Mouse (Mus musculus): ENCODE results near the gene Impdh2. TPM values are rescaled to one million over a fixed set of nuclear protein-coding genes. Genes with fewer than 3 reads are reported as not detected.
"Not testable (repeated sequence)": the region's sequence is repeated elsewhere in the genome, so short reads cannot be mapped to it uniquely, and the experiment has no call there.

Impdh2 gene
- polyA plus RNA-seq, 1 experiment from 2014 or later: 153 TPM

- H3K9me3 ChIP-seq (replicated peaks): no peaks in the 10 kb centered on the region
- H3K4me3 ChIP-seq (replicated peaks): no peak overlapping the region
- peak overlapping the region; percentile 13; the same call in 1 of the 2 replicates for H3K4me2 ChIP-seq
- ATAC-seq (ENCODE audit: low read depth) (0 out of 2 replicates have a peak, but pooled peaks have one; percentile 37), DNase-seq (no peak)
- no peak overlapping the region for H3K27ac ChIP-seq
- H3K4me1 ChIP-seq (replicated peaks): peaks cover 14% of the 10 kb centered on the region
- no peak overlapping the region for H3K9ac ChIP-seq
- 32% methylated on average over 14 of the region's 14 CpGs for WGBS (ENCODE audit: insufficient replicate concordance)
- no peaks in the 10 kb centered on the region for H3K27me3 ChIP-seq
- no peaks in the 10 kb centered on the region for H3K36me3 ChIP-seq
Measured at GRCm38 (mm10) chr9:108587571-108588180, 27.6 kb downstream of the Impdh2 start.

- Histone ChIP-seq H3K27ac (no peak overlapping the region), H3K36me3 (no peaks in the 10 kb centered on the region), H3K4me1 (replicated peaks) (peaks cover 14% of the 10 kb centered on the region), H3K9ac (no peak overlapping the region), H3K4me3 (replicated peaks) (no peak overlapping the region), H3K4me2 (no peak overlapping the region), H3K27me3 (no peaks in the 10 kb centered on the region), H3K9me3 (replicated peaks) (no peaks in the 10 kb centered on the region)
- DNase-seq: no peak
- ATAC-seq (ENCODE audit: low read depth): no peak
- 62% methylated on average over 5 of the region's 5 CpGs for WGBS (ENCODE audit: insufficient replicate concordance)
Measured at GRCm38 (mm10) chr9:108589229-108589628, 29.1 kb downstream of the Impdh2 start.

DNA sequence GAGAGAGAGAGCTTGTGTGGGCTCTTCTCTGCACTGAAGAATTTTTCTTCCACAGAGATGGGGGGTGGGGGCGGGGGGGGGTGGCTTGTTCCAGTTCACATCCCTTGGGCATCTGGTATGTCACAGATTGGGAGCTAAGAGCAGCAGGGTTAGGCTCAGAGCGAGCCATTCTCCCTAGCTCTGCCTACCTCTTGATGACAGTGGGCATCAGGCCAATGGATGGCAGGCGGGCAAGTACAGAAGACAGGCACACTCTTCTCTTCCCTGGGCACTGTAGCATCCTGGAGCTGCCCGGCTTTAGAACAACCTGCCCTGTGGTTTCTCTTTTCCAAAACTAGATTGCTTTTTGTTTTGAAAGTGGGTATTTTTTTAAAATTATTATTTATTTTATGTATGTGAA is 31.4 kb downstream of the Impdh2 start:
- H3K27me3 ChIP-seq: no peaks in the 10 kb centered on the region
- WGBS (ENCODE audit: insufficient replicate concordance): 67% methylated on average over 4 of the region's 4 CpGs
- H3K27ac ChIP-seq: no peak overlapping the region
- no peaks in the 10 kb centered on the region for H3K36me3 ChIP-seq
- H3K9ac ChIP-seq: no peak overlapping the region
- ATAC-seq (ENCODE audit: low read depth) (no peak), DNase-seq (no peak)
- peaks cover 19% of the 10 kb centered on the region for H3K4me1 ChIP-seq (replicated peaks)
- H3K4me3 ChIP-seq (replicated peaks): no peak overlapping the region
- H3K4me2 ChIP-seq: no peak overlapping the region
- H3K9me3 ChIP-seq (replicated peaks): no peaks in the 10 kb centered on the region

- 23% methylated on average over 3 of the region's 3 CpGs for WGBS (ENCODE audit: insufficient replicate concordance)
Measured at GRCm38 (mm10) chr9:108594354-108594753, 34.3 kb downstream of the Impdh2 start.

GRCm38 (mm10) chr9:108596998-108597764 is 37.1 kb downstream of the Impdh2 start, which contains the start of gene P4htm:
TSS of gene P4htm (minus strand) at chr9:108597667.
- no peak for DNase-seq
- Histone ChIP-seq H3K27ac (no peak within 1 kb of the TSS), H3K9ac (peak within 1 kb of the TSS; percentile 52), H3K4me3 (replicated peaks) (peak within 1 kb of the TSS; percentile 68), H3K9me3 (replicated peaks) (no peaks in the 10 kb centered on the region), H3K4me1 (replicated peaks) (peaks cover 24% of the 10 kb centered on the region), H3K36me3 (no peaks in the 10 kb centered on the region), H3K27me3 (peaks cover 9% of the 10 kb centered on the region), H3K4me2 (peak within 1 kb of the TSS; percentile 82)
- ATAC-seq (ENCODE audit: low read depth): peak; percentile 66
- 6% methylated on average over 69 of the region's 69 CpGs for WGBS (ENCODE audit: insufficient replicate concordance)

More at GRCm38 (mm10) chr9:108594354-108594753, 34.3 kb downstream of the Impdh2 start:
- H3K4me3 ChIP-seq (replicated peaks): no peak overlapping the region
- H3K9ac ChIP-seq: no peak overlapping the region
- H3K9me3 ChIP-seq (replicated peaks): no peaks in the 10 kb centered on the region
- H3K4me1 ChIP-seq (replicated peaks): peaks cover 21% of the 10 kb centered on the region
- H3K4me2 ChIP-seq: no peak overlapping the region
- peaks cover 9% of the 10 kb centered on the region for H3K27me3 ChIP-seq
- DNase-seq (no peak), ATAC-seq (ENCODE audit: low read depth) (no peak)
- H3K27ac ChIP-seq: no peak overlapping the region
- H3K36me3 ChIP-seq: no peaks in the 10 kb centered on the region

- Histone ChIP-seq H3K4me1 (replicated peaks) (peaks cover 24% of the 10 kb centered on the region), H3K4me3 (replicated peaks) (no peak overlapping the region), H3K36me3 (peaks cover 17% of the 10 kb centered on the region), H3K9me3 (replicated peaks) (no peaks in the 10 kb centered on the region), H3K9ac (no peak overlapping the region), H3K27me3 (peaks cover 9% of the 10 kb centered on the region), H3K27ac (no peak overlapping the region), H3K4me2 (no peak overlapping the region)
- no peak for ATAC-seq (ENCODE audit: low read depth)
- DNase-seq: no peak
- 62% methylated on average over 4 of the region's 4 CpGs for WGBS (ENCODE audit: insufficient replicate concordance)
Measured at GRCm38 (mm10) chr9:108599021-108599566, 39.0 kb downstream of the Impdh2 start.

GRCm38 (mm10) chr9:108600011-108600410 is 39.9 kb downstream of the Impdh2 start:
- ATAC-seq (ENCODE audit: low read depth): no peak
- H3K9ac ChIP-seq: no peak overlapping the region
- no peak overlapping the region for H3K27ac ChIP-seq
- no peak for DNase-seq
- peaks cover 9% of the 10 kb centered on the region for H3K27me3 ChIP-seq
- H3K9me3 ChIP-seq (replicated peaks): no peaks in the 10 kb centered on the region
- H3K4me2 ChIP-seq: no peak overlapping the region
- H3K4me3 ChIP-seq (replicated peaks): no peak overlapping the region
- H3K36me3 ChIP-seq: peaks cover 26% of the 10 kb centered on the region
- WGBS (ENCODE audit: insufficient replicate concordance): 63% methylated on average over 2 of the region's 2 CpGs
- peaks cover 24% of the 10 kb centered on the region for H3K4me1 ChIP-seq (replicated peaks)

DNA sequence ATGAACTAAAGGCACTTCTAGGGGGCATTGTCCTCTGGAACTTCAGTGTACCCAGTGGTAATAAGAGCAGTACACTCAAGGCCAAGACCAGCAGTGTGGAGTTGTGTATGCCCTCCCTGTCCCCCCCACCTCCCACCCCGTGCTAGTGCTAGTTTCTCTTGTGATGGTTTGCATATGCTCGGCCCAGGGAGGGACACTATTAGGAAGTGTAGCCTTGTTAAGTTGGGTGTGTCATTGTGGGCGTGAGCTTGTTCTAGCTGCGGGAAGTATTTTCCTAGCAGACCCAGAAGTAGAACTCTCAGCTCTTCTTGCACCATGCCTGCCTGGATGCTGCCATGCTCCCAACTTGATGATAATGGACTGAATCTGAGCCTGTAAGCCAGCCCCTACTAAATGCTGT is 41.9 kb downstream of the Impdh2 start:
- DNase-seq: no peak
- no peak for ATAC-seq (ENCODE audit: low read depth)
- WGBS (ENCODE audit: insufficient replicate concordance): 60% methylated on average over 4 of the region's 4 CpGs
- no peak overlapping the region for H3K9ac ChIP-seq
- no peak overlapping the region for H3K4me2 ChIP-seq
- no peaks in the 10 kb centered on the region for H3K9me3 ChIP-seq (replicated peaks)
- peaks cover 14% of the 10 kb centered on the region for H3K4me1 ChIP-seq (replicated peaks)
- H3K27ac ChIP-seq: no peak overlapping the region
- peaks cover 6% of the 10 kb centered on the region for H3K27me3 ChIP-seq
- peaks cover 44% of the 10 kb centered on the region for H3K36me3 ChIP-seq
- H3K4me3 ChIP-seq (replicated peaks): no peak overlapping the region

DNA sequence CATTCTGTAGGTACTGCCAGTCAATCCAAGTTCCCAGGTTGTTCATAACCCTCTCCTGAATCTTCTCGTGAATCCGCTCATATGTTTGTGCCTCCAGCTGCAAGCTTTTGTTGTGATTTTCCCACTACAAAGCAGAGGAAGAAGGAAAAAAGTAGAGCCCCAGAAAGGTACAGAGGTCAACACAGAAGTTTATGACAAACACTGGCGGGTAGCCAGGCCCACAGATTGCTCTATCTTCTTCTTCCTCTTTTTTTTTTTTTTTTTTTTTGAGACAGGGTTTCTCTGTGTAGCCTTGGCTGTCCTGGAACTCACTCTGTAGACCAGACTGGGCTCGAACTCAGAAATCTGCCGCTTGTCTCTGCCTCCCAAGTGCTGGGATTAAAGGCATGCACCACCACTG is 47.8 kb downstream of the Impdh2 start:
- not testable (repeated sequence) for H3K27me3 ChIP-seq; H3K4me2 ChIP-seq; H3K27ac ChIP-seq; ATAC-seq (ENCODE audit: low read depth); H3K9ac ChIP-seq; H3K4me3 ChIP-seq (replicated peaks); DNase-seq; H3K9me3 ChIP-seq (replicated peaks)
- peaks cover 14% of the 10 kb centered on the region for H3K4me1 ChIP-seq (replicated peaks)
- 80% methylated on average over 5 of the region's 5 CpGs for WGBS (ENCODE audit: insufficient replicate concordance)
- peaks cover 98% of the 10 kb centered on the region for H3K36me3 ChIP-seq

DNA sequence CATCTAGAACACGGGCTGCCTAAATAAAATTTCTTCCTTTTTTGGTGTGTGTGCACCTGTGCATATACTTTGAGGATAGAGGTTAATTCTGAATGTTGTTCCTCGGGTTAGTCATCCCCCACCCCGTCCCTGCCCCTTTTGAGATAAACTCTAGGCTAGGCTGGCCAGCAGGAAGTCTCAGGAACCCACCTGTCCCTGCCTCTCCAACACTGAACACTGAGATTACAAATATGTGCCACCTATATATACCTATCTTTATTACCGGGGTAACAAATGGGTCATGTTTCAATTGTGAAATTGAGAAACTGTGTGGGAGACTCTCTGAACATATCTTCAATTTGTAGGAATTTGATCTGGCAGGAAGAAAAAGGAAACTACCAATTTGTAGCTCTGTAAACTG is 48.8 kb downstream of the Impdh2 start:
- Histone ChIP-seq H3K9ac (no peak overlapping the region), H3K27me3 (no peaks in the 10 kb centered on the region), H3K4me3 (replicated peaks) (no peak overlapping the region), H3K27ac (no peak overlapping the region), H3K4me1 (replicated peaks) (peaks cover 14% of the 10 kb centered on the region), H3K4me2 (no peak overlapping the region), H3K36me3 (peaks cover 98% of the 10 kb centered on the region), H3K9me3 (replicated peaks) (no peaks in the 10 kb centered on the region)
- ATAC-seq (ENCODE audit: low read depth) (no peak), DNase-seq (no peak)
- WGBS (ENCODE audit: insufficient replicate concordance): 65% methylated on average over 4 of the region's 4 CpGs

DNA sequence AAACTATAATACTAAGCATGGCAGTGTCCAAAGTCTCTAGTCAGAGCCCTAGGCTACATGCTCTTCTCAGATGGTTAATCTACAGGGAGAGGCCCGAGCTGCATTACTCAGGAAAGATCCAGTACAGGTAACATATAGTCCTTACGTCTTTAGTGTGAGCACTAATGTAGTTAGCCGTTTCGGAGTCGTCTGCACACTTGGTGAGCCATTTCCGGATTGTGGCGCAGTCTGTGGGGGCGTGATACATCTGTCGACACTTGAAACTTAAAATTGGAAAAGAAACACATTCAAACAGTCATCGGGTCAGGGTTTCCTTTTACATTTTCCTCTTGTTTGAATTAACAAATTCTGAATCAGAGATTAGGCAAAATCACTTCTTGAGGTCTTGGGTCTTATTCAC is 51.4 kb downstream of the Impdh2 start:
- Histone ChIP-seq H3K27me3 (no peaks in the 10 kb centered on the region), H3K4me3 (replicated peaks) (no peak overlapping the region), H3K36me3 (peaks cover 94% of the 10 kb centered on the region), H3K4me1 (replicated peaks) (peaks cover 14% of the 10 kb centered on the region), H3K9ac (no peak overlapping the region), H3K27ac (no peak overlapping the region), H3K9me3 (replicated peaks) (no peaks in the 10 kb centered on the region), H3K4me2 (no peak overlapping the region)
- 93% methylated on average over 10 of the region's 10 CpGs for WGBS (ENCODE audit: insufficient replicate concordance)
- ATAC-seq (ENCODE audit: low read depth): no peak
- DNase-seq: no peak

Measured in liver, embryonic 13.5 days (tissue).